ENCODE assay signal across 16 mouse cellular contexts in genomic region chr15:56841516-56841915, GRCm38 (mm10).
"Had no signal": no experiment of that assay in that cellular context is flagged by ENCODE, and none has a peak within 500 bp of the region (broad histone marks: within the 10 kb centered on the region; RNA-seq: fewer than 3 reads in every experiment).

No protein-coding gene starts in this region.

- DNase-seq: kidney, adult 9 months; kidney, postnatal 14 days; kidney, postnatal 4 days; liver, postnatal 0 days; lung, embryonic 14.5 days; midbrain, embryonic 14.5 days; right cerebral cortex, adult 18-20 months; right cerebral cortex, postnatal 14 days; spleen, adult 18-20 months; thymus, postnatal 36 days had no signal

- H3K36me3 ChIP-seq: limb, embryonic 12.5 days; limb, embryonic 15.5 days; neural tube, embryonic 12.5 days; neural tube, embryonic 15.5 days; stomach, embryonic 15.5 days had no signal

- H3K4me3 ChIP-seq: limb, embryonic 12.5 days; limb, embryonic 15.5 days; neural tube, embryonic 12.5 days; neural tube, embryonic 15.5 days; stomach, embryonic 15.5 days had no signal

- H3K4me2 ChIP-seq: limb, embryonic 12.5 days; limb, embryonic 15.5 days; liver, embryonic 11.5 days; lung, embryonic 14.5 days; neural tube, embryonic 12.5 days; neural tube, embryonic 15.5 days; stomach, embryonic 15.5 days had no signal

- H3K27me3 ChIP-seq: limb, embryonic 12.5 days; limb, embryonic 15.5 days; neural tube, embryonic 12.5 days; neural tube, embryonic 15.5 days; stomach, embryonic 15.5 days had no signal
